Mouse (Mus musculus) adrenal gland, adult 2 months (tissue): ENCODE data around the gene Brf1. TPM values are rescaled to one million over a fixed set of nuclear protein-coding genes. Genes with fewer than 3 reads are reported as not detected.
A peak's percentile ranks its signal among the peaks of the same experiment; 100 is the strongest.

Experiments used
- DNase-seq: peaks from one replicate; pipeline ENCODE4 v3.0.0; 2021
- polyA plus RNA-seq: library from polyadenylated mRNA; depleted of rRNA; stranded (reverse); fragments of >200 nt; gene quantifications from 2 replicates; pipeline ENCODE4 v1.2.3, GENCODE M21; 2012
- total RNA-seq, 2 experiments: library from RNA; stranded (reverse); gene quantifications; 2 replicates each; pipeline ENCODE4 v1.2.3; 2021

Brf1 gene
- total and polyA plus RNA-seq, 3 experiments, result 41.9 to 71.2 (median 46.8) TPM

DNA sequence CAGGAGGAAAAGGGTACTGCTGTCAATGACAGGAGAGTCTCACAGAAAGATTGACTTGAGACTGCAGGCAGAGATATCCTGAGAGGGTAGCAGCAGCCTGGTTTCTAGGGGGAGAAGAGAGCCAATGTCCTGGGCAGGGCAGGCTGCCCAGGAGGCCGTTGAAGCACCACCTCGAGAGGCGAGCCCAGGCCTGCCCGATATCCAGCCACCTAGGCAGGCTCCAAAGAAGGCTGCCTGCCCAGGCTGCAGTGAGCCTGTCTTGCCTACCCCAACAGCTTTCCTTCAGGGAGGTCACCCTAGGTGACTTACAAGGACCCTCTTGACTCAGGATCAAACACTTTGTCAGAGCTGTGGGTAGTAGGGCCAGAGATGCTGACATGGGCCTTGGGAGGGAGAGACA is 60.3 kb downstream of the Brf1 start:
- no peak for DNase-seq

DNA sequence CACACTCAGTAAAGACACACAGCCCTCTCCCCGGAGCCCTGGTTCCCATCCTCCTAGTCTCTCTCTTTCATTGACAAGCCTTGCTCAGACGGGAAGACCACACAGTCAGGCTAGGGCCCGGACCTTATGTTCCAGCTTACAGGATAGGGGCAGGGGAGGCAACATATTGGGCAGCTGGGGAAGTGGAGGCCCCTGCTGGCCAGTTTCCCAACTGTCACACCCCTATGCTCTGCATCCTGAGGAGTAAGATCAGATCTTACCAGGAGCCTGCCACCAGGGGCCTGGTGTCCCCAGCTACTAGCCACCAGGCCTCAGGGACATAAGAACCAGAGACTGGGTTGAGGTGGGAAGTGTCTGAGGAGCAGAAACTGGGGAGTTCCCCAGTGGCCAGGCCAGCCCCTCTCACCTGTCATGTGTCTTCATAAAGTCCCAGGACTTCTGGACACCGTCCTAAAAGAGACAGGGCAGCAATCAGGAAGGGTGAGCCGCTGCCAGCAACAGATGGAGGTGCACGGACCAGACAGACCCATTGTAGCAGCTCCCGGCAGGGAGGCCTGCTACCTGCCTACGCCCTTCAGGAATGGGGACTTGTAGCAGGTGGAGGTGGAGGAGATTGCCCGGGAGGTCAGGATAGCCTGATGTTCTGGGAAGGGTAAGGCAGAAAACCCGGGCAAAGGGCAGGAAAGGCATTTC is 61.5 kb downstream of the Brf1 start:
- DNase-seq, result no peak

DNA sequence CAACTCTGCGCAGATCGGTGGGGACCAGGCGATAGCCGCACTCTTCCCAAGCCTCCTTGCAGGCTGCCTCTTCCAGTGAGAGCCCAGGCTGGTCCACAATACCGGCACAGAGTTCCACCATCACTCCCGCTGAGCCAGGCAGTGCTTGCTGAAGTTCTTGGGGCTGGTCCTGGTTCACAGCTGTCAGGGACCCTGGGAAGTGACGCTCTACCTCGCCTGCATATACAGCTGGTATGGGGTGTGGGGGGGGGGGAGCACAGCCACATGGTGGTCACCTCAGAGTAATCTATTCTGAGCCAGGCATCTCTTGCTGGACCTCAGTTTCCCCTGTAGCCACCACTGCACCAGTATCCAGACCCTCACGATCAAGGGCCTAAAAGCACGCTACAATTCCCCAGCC is 62.1 kb downstream of the Brf1 start:
- DNase-seq, result no peak

DNA sequence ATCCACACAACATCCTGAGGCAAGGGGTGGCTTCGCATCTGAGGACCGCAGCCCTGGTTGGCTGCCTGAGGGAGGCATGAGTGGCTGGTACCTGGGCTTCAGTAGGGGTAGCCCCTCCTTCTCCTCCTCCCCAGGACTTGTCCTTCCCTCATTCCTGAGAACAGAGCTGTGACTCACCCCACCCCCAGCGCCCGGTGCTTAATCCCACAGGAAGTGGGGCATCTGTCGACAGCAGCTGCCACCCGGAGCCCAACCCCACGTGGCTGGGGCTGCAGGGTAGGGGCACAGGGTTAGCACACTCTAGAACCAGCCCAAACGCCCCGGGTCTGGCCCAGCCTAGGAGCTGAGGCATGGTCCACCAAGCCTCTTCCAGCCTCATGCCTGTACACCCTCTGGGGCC is 62.6 kb downstream of the Brf1 start:
- no peak for DNase-seq

- no peak for DNase-seq
Observed at GRCm38 (mm10) chr12:112932647-112933046, 67.9 kb downstream of the Brf1 start.

GRCm38 (mm10) chr12:112929562-112930352 is 70.7 kb downstream of the Brf1 start, which contains the start of gene Jag2:
Jag2 (minus strand) TSS chr12:112929776.
- peak; percentile 44 for DNase-seq

DNA sequence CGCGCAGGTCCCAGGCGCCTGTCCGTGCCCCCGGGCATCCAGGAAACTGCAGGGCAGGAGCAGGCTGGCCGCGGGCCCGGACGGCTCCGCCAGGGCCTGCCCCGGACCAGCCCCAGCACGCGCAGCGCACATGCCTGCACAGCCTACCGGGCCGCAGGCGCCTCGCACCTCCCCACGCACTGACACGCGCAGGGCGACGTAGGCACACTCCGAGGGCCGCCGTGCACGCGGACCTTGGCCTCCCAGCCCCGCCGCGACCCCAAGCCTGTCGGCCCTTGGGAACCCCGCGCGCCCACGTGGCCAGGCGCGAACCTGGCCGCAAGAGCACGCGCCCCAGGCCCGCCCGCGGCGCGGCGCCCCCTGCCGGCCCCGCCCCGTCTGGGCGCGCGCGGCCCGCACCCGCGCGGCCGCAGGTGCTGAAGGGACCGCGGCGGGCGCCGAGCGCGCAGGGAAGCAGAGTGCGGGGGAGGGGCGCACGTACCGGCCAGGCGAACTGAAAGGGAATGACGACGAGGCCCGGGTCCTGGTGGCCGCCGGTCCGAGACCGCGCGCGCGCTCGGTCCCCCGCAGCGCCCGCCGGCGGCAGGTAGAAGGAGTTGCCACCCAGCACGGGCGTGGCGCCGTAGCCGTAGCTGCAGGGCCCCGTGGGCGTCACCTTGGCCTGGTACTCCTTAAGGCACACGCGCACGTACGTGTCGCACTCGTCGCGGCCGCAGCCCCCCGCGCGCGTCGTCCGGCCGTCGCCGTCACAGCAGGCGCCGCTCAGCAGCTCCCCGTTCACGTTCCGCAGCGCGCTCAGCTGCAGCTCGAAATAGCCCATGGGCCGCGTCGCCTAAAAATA is 71.9 kb downstream of the Brf1 start:
- DNase-seq, result peak; percentile 37

DNA sequence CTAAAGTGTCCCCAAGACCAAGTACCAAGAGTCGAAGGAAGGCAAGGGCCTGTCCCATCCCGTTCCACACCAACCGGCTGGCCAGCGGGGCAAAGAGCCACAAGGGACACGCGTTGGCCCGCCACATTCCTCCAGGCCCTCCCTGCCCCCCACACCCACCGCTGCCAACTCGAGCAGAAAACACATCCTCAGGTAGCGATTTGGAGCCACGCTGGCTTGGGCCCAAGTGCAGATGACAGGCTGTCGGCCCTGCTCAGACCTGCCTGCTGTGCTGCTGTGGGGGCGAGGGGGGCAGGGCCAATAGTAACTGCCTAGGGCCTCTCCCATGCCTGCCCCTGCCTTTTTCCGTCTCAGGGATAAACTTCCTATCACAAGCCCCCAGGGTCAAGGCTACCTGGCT is 73.2 kb downstream of the Brf1 start:
- DNase-seq, result no peak

DNA sequence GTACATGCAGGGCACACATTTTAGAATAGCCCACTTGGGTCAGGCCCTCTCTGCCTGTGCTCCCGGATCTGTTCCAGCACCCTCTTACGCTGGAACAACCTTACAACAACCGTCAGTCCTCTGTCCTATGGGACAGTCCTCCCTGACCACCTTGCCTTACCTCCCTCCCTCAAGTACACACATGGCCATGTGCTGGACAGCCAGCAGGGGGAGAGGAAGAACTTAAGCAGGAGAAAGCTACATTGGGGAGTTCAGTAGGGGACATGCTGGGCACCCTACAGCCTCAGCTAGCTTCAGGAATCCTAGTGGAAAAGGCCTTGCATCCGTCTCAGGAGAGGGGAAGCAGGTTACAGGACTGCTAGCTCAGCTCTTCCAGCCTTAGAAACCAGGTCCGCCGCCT is 74.6 kb downstream of the Brf1 start:
- no peak for DNase-seq

DNA sequence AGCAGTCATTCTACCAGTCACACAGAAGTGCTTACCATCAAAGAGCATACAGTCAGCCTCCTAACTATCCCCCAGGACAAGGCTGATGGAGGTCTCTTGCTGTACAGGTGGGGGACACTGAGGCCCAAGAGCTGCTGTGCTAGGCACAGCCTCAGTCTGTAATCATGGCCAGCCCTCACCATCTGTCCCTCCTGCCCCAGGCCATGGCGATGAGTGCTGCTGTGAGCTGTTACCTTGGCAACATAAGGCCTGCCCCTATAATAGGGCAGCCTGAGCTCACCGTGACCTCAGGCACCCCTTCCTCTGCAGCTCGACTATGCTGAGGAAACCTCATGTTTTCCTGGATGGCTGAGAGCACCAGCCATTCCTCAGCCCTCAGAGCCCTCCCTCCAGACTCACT is 78.0 kb downstream of the Brf1 start:
- no peak for DNase-seq

GRCm38 (mm10) chr12:112921518-112921917 is 79.0 kb downstream of the Brf1 start:
- no peak for DNase-seq

- no peak for DNase-seq
Observed at GRCm38 (mm10) chr12:112917906-112918305, 82.6 kb downstream of the Brf1 start.

GRCm38 (mm10) chr12:112917486-112917885 is 83.0 kb downstream of the Brf1 start:
- no peak for DNase-seq

DNA sequence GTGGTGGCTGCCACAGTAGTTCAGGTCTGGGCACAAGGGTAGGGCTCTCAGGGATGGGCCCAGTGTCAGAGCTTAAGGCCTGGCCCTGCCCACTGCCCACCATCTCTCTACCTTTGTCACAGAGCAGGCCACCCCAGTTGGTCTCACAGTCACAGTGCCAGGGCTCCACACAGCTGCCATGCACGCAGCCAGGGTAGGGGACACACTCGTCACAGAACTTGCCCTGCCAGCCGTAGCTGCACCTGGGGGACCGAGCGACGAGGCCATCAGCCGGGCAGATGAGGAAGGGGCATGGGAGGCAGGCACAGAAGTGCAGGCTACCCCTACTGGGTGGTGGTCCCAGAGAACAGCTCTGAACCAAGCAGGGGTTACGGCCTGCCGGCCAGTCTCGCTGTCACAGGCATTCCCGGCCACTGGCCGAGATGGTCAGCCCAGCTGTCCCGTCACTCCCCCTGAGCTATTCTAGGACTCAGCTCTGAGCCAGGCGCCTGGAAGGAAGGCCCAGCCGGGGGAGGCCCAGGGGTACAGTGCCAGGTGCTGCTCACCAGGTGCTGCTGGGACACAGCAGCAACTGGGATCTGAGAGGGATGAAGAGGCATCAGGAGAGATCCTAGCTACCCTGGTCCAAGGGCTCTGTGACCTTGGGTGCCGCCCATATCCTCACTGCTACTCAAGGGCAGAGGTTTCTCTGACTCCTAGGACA is 83.7 kb downstream of the Brf1 start:
- DNase-seq, result no peak

DNA sequence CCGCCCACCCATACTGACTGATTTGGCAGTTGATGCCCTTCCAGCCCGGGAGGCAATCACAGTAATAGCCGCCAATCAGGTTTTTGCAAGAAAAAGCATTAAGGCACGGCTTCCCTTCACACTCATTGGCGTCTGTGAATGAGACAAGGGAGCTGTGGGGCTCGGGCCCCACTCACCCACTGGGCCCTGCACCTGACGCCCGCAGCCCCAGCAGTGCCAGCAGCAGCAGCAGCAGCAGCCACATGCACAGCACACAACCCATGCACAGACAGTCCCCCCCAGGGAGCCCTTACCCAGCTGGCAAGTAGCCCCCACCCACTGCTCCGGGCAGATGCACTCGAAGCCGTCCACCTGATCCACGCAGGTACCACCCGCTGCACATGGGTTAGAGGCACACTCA is 84.9 kb downstream of the Brf1 start:
- DNase-seq, result no peak

GRCm38 (mm10) chr12:112914527-112914926 is 86.0 kb downstream of the Brf1 start:
- DNase-seq, result no peak

DNA sequence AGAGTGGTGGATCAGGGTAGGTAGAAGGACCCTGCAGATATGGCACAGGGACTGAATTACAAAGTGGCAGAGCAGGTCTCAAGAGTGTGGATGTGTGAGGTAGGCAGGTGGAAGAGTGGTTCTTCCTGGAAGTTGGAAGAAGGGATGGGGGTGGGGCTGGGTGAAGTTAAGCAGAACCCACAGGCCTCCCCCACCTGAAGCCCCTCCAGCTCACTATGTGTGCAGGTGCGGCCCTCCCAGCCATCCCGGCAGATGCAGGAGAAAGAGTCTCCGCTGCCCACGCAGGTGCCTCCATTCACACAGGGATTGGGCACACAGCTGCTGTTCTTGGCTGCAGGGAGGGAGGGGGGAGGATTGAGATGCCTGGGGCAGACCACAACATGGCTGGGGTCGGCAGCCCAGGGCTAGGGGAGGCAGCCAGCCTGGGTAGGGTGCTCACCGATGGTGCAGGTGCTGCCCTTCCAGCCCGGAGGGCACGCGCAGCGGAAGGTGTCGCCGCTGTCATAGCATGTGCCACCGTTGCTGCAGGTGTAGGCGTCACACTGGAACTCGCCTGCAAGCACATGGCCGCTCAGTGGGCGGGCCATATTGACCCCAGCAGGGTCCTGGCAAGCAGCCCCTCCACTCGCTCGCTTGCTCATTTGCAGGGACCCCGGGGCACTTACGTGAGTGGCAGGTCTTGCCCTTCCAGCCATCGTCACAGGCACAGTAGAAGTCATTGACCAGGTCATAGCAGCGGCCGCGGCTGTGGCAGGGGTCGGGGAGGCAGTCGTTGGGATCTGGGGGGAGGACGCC is 87.4 kb downstream of the Brf1 start:
- no peak for DNase-seq

- DNase-seq, result no peak
Observed at GRCm38 (mm10) chr12:112911701-112912100, 88.8 kb downstream of the Brf1 start.
